Mouse (Mus musculus) midbrain, postnatal 0 days (tissue): ENCODE data around the gene Ctsd. TPM values are rescaled to one million over a fixed set of nuclear protein-coding genes. Genes with fewer than 3 reads are reported as not detected.
A peak's percentile ranks its signal among the peaks of the same experiment; 100 is the strongest.
"Not testable (repeated sequence)": the region's sequence is repeated elsewhere in the genome, so short reads cannot be mapped to it uniquely, and the experiment has no call there.

Experiments used
- ATAC-seq: fragments of 200-750 bp; cut with Nextera tagmentation; 2 replicates; pipeline ENCODE4 v1.8.0; 2017; ENCODE audit warnings: moderate number of reproducible peaks, mild to moderate bottlenecking, moderate TSS enrichment, moderate library complexity; ENCODE audit not compliant: low FRiP score
- DNase-seq: peaks from one replicate; pipeline ENCODE4 v3.0.0-alpha.2; 2015; ENCODE audit warnings: low spot score
- H3K27ac ChIP-seq: fragments of 300-500 bp; sonication (generic); 2 replicates; pipeline ENCODE4 v1.5.1; 2014; ENCODE audit warnings: low read depth, mild to moderate bottlenecking, low read length, mixed read lengths
- H3K27me3 ChIP-seq: fragments of 300-500 bp; sonication (generic); 2 replicates; pipeline ENCODE4 v1.6.1; 2014; ENCODE audit warnings: low read length, control low read depth, mixed read lengths; ENCODE audit not compliant: insufficient read depth
- H3K36me3 ChIP-seq: fragments of 300-500 bp; sonication (generic); 2 replicates; pipeline ENCODE4 v1.6.1; 2014; ENCODE audit warnings: low read length, control low read depth, mixed read lengths; ENCODE audit not compliant: insufficient read depth
- H3K4me1 ChIP-seq: fragments of 300-500 bp; sonication (generic); 2 replicates; pipeline ENCODE4 v1.6.1; 2014; ENCODE audit warnings: mild to moderate bottlenecking, control low read depth, antibody characterized with exemption, low read length, mixed read lengths; ENCODE audit not compliant: insufficient read depth
- H3K4me2 ChIP-seq: fragments of 300-500 bp; sonication (generic); 2 replicates; pipeline ENCODE4 v1.6.1; 2014; ENCODE audit warnings: low read depth, mild to moderate bottlenecking, low read length, mixed read lengths; ENCODE audit not compliant: poor library complexity, severe bottlenecking
- H3K4me3 ChIP-seq: fragments of 300-500 bp; sonication (generic); 2 replicates; pipeline ENCODE4 v1.5.1; 2014; ENCODE audit warnings: low read depth, mild to moderate bottlenecking, low read length, moderate library complexity
- H3K9ac ChIP-seq: fragments of 300-500 bp; sonication (generic); replicated peaks from 2 replicates; pipeline ENCODE4 v1.6.1; 2014; ENCODE audit warnings: mild to moderate bottlenecking, low read length, moderate library complexity, mixed read lengths; ENCODE audit not compliant: poor library complexity, severe bottlenecking
- H3K9me3 ChIP-seq: fragments of 300-500 bp; sonication (generic); 2 replicates; pipeline ENCODE4 v1.6.1; 2016; ENCODE audit warnings: low read length, control low read depth
- CTCF ChIP-seq: IDR thresholded peaks from 2 replicates; pipeline ENCODE4 v1.5.1; 2016; ENCODE audit warnings: antibody characterized with exemption, mild to moderate bottlenecking
- WGBS: fragments of 180-500 bp; shearing (Covaris S2); extraction: QIAGEN DNeasy Blood & Tissue Kit; methylation state at CpG from one replicate; pipeline ENCODE4 v1.1.7; 2014; 5-methylcytosine and 5-hydroxymethylcytosine counted together
- polyA plus RNA-seq: library from polyadenylated mRNA; unstranded; fragments of >200 nt; fragmentation: Nextera tagmentation; extraction: Ambion mirVana; gene quantifications from 2 replicates; pipeline ENCODE4 v1.2.1, GENCODE M21; 2015
- total RNA-seq: library from RNA; depleted of rRNA; stranded (reverse); fragments of >200 nt; gene quantifications from 2 replicates; pipeline ENCODE4 v1.2.3, GENCODE M21; 2014

Gene Ctsd
- total and polyA plus RNA-seq, 2 experiments from 2014 or later, result 320 to 652 TPM

- DNase-seq (no peak), ATAC-seq (no peak)
- H3K4me3 ChIP-seq, result no peak overlapping the region
- TF ChIP-seq CTCF, result no peak
- no peak overlapping the region for H3K4me2 ChIP-seq
- H3K27me3 ChIP-seq, result no peaks in the 10 kb centered on the region
- H3K36me3 ChIP-seq, result no peaks in the 10 kb centered on the region
- H3K9ac ChIP-seq, result no peak overlapping the region
- 83% methylated on average over 10 of the region's 10 CpGs for WGBS
- no peak overlapping the region for H3K27ac ChIP-seq
- H3K9me3 ChIP-seq, result no peaks in the 10 kb centered on the region
- no peaks in the 10 kb centered on the region for H3K4me1 ChIP-seq
Observed at GRCm38 (mm10) chr7:142341564-142342246, 46.1 kb downstream of the Ctsd start.

- no peak overlapping the region for H3K9ac ChIP-seq
- H3K4me2 ChIP-seq, result no peak overlapping the region
- ATAC-seq (no peak), DNase-seq (no peak)
- no peaks in the 10 kb centered on the region for H3K4me1 ChIP-seq
- TF ChIP-seq CTCF, result no peak
- no peak overlapping the region for H3K4me3 ChIP-seq
- H3K27ac ChIP-seq, result no peak overlapping the region
- no peaks in the 10 kb centered on the region for H3K36me3 ChIP-seq
- no peaks in the 10 kb centered on the region for H3K27me3 ChIP-seq
- 63% methylated on average over 10 of the region's 10 CpGs for WGBS
- H3K9me3 ChIP-seq, result no peaks in the 10 kb centered on the region
Observed at GRCm38 (mm10) chr7:142340269-142340970, 47.4 kb downstream of the Ctsd start.

- Histone ChIP-seq H3K27me3 (no peaks in the 10 kb centered on the region), H3K4me1 (no peaks in the 10 kb centered on the region), H3K9me3 (no peaks in the 10 kb centered on the region), H3K4me2 (no peak overlapping the region), H3K36me3 (no peaks in the 10 kb centered on the region), H3K9ac (no peak overlapping the region), H3K27ac (no peak overlapping the region), H3K4me3 (no peak overlapping the region)
- ATAC-seq (no peak), DNase-seq (peak; percentile 48)
- 80% methylated on average over 8 of the region's 8 CpGs for WGBS
- no peak for TF ChIP-seq CTCF
Observed at GRCm38 (mm10) chr7:142335151-142335550, 52.7 kb downstream of the Ctsd start.

GRCm38 (mm10) chr7:142334246-142334645 is 53.6 kb downstream of the Ctsd start:
- no peak overlapping the region for H3K9ac ChIP-seq
- peak; percentile 96 for DNase-seq
- no peaks in the 10 kb centered on the region for H3K27me3 ChIP-seq
- no peaks in the 10 kb centered on the region for H3K36me3 ChIP-seq
- peak; percentile 70; the same call in 1 of the 2 replicates for ATAC-seq
- no peaks in the 10 kb centered on the region for H3K4me1 ChIP-seq
- 0% methylated on average over 3 of the region's 3 CpGs for WGBS
- H3K9me3 ChIP-seq, result no peaks in the 10 kb centered on the region
- no peak overlapping the region for H3K4me3 ChIP-seq
- no peak overlapping the region for H3K27ac ChIP-seq
- peak; percentile 95 for TF ChIP-seq CTCF
- no peak overlapping the region for H3K4me2 ChIP-seq

- not testable (repeated sequence) for H3K4me3 ChIP-seq, H3K27ac ChIP-seq, DNase-seq, ATAC-seq, H3K9ac ChIP-seq, H3K36me3 ChIP-seq, H3K4me1 ChIP-seq, H3K9me3 ChIP-seq, H3K27me3 ChIP-seq, H3K4me2 ChIP-seq
- WGBS, result 62% methylated on average over 2 of the region's 9 CpGs
Observed at GRCm38 (mm10) chr7:142332741-142333140, 55.1 kb downstream of the Ctsd start.

- H3K4me1 ChIP-seq, result no peaks in the 10 kb centered on the region
- H3K36me3 ChIP-seq, result no peaks in the 10 kb centered on the region
- H3K4me3 ChIP-seq, result no peak overlapping the region
- no peaks in the 10 kb centered on the region for H3K27me3 ChIP-seq
- 87% methylated on average over 4 of the region's 4 CpGs for WGBS
- no peak overlapping the region for H3K4me2 ChIP-seq
- ATAC-seq (no peak), DNase-seq (no peak)
- no peak overlapping the region for H3K27ac ChIP-seq
- no peak overlapping the region for H3K9ac ChIP-seq
- H3K9me3 ChIP-seq, result no peaks in the 10 kb centered on the region
- no peak for TF ChIP-seq CTCF
Observed at GRCm38 (mm10) chr7:142331281-142331680, 56.6 kb downstream of the Ctsd start.
